Mouse (Mus musculus) urinary bladder, postnatal 4 days (tissue): ENCODE measurements around the gene Adamtsl5.
"Not testable (repeated sequence)": the region's sequence is repeated elsewhere in the genome, so short reads cannot be mapped to it uniquely, and the experiment has no call there.

Experiments used
- DNase-seq, 2 experiments: peaks; one replicate each; pipeline ENCODE4 v3.0.0; 2021 to 2022; ENCODE audit warnings: low spot score in 2 of 2

Adamtsl5 gene

DNA sequence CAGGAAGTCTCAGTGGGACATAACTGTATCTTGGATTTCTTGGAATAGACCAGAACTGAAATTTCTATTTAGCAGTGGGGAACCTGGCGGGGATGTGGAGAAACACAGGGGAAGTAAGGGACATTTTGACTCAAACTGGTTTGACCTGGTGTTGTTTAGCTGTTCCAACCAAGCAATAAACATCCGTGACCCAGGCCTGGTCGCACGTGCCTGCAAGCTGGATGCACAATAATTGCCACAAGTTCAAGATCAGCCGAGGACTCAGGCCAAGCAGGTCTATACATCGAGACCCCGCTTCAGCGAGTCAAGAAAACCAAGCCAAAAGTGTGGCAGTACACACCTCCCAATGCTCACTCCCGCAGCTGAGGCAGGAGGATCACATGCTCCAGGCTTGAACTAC lies 23.8 kb upstream of the Adamtsl5 start:
- no peak for DNase-seq

DNA sequence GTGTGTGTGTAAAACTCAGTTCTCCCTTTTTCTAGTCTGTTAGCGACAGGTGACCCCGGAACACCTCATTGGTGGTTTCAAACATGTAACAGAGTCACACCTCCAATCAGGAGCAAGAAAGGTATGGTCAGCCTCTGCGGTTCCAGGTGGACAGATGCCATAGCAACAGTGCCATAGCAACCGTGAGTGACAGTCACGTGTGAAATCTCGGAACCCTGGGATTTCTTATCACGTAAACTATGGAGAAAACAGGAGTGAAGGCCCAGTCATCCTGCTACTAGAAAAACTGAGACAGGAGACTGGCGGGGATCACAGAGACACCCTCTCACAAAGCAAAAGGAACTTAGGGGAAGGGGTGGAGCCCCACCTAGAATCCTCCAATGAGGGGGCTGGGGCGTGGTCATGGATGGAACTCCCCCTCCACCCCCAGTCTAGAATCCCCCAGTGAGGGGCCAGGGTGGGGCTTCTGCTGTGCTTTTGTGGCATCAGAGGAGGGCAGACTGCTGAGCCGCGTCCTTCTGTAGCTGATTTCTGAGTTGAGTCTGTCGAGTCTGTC lies 23.3 kb upstream of the Adamtsl5 start:
- no peak for DNase-seq

DNA sequence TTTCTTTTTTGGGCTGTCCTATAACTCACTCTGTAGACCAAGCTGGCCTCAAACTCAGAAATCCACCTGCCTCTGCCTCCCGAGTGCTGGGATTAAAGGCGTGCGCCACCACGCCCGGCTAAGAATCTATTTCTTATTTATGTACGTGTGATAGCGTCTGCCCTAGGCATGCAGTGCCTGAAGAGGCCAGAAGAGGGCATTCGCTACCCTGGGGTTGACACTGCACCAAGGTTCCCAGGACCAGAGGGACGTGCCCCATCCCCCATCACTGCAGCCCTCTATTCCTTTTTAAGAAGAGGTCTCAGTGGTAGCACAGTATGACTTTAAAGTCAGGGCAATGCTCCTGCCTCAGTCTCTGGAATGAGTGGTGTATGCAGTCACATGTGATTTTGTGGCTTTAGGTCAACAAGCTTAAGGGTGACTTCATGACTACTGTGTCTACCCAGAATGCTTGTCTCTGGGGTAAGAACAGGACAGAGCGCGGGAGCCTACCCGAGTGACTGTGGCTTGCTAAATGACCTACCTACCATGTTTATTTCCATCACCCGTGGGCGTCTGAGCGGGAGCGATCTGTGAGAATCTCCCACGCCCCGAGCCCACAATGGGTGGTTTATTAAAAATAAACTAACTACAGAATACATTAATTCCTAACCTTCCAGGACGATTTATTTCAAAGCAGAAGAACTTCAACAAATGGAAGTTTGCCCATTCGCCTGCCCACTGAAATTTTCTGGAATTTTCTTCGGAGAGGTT lies 22.0 kb upstream of the Adamtsl5 start:
- no peak for DNase-seq

DNA sequence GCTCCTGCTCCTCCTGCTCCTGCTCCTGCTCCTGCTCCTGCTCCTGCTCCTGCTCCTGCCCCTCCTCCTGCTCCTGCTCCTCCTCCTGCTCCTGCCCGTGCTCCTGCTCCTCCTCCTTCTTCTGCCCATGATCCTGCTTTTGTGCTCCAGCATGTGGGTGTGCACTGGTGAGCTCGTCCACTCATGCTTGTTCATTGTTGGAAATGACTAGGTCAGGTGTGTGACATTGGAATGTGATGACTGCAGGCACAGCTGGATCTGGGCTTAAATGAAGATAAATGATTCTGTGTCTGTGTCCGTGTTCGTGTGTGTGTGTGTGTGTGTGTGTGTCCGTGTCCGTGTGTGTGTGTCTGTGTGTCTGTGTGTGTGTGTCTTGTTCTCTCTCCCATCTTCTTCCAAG lies 20.2 kb upstream of the Adamtsl5 start:
- DNase-seq: no peak

- no peak for DNase-seq
Measured at GRCm38 (mm10) chr10:80367954-80368353, 19.7 kb upstream of the Adamtsl5 start.

DNA sequence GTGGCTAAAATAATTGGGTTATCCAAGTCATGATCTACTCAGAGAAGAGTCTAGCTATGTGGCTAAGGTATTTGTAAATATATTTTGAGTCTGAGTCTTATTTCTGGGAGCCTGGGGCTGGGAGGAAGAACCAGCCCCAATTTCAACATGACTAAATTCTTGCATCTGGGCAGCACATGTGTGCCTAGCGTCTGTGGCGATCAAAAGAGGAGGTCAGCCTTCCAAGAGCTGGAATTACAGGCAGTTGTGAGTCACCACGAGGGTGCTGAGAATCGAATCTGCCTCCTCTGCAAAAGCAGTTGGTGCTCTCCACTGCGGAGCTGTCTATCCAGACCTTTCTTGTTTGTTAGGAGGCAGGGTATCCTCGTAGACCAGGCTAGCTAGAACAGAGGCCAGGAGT lies 17.5 kb upstream of the Adamtsl5 start:
- no peak for DNase-seq

GRCm38 (mm10) chr10:80363734-80364133 lies 15.5 kb upstream of the Adamtsl5 start:
- no peak for DNase-seq

GRCm38 (mm10) chr10:80357994-80358639 lies 9.9 kb upstream of the Adamtsl5 start:
- no peak for DNase-seq

DNA sequence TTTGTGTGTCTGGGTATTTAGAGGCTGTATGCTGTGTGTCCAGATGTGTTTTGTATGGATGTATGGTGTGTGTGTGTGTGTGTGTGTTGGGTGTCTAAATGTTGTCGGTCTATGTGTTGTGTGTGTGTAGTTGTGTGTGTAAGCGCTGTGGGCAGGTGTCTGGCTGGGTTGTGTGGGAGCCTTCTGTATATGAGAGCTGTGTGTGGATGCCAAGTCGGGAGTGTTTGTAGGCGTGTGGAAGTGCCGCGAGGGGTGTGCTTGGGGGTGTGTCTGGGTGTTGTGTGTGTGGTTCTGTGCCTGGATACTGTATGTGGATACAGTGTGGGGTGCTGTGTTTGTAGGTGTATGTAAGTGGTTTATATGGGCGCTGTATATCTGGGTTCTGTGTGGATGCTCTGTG lies 9.1 kb upstream of the Adamtsl5 start:
- no peak for DNase-seq

- DNase-seq: no peak
Measured at GRCm38 (mm10) chr10:80356737-80357136, 8.5 kb upstream of the Adamtsl5 start.

DNA sequence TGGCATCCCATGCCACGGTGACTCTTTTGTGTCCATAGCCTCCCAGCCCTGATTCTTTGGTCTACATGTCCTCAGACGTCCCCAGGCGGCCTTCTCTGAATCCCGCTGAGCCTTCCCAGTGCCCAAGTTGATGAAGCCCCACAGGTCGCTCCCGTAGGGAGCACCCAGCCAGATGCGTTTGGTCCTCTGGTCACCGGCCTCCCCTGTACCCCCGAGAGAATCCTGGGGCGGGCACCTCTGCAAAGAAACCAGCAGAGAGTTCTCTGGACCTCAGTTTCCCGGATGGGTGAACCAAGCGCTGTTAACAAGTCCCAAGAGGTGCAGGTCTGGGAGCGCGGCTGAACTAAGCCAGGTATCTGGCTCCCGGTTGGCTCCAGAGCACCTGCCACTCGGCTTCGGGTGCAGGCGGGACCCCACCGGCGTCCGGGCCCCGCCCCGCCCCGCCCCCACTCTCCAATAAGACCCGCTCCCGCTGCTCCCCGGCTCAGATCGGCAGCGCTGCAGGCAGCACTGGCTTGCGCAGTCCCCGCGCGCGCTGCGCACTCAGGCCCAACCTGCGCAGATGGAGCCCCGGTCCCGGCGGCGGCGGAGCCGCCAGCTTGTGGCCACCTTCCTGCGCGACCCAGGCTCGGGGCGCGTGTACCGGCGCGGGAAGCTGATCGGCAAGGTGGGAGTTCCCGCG lies 7.9 kb upstream of the Adamtsl5 start, which contains the start of gene Plk5:
TSS of gene Plk5 (plus strand) at position 459 of the 682 bp plus-strand sequence.
- no peak for DNase-seq

GRCm38 (mm10) chr10:80355431-80355830 lies 7.2 kb upstream of the Adamtsl5 start:
- DNase-seq: no peak

DNA sequence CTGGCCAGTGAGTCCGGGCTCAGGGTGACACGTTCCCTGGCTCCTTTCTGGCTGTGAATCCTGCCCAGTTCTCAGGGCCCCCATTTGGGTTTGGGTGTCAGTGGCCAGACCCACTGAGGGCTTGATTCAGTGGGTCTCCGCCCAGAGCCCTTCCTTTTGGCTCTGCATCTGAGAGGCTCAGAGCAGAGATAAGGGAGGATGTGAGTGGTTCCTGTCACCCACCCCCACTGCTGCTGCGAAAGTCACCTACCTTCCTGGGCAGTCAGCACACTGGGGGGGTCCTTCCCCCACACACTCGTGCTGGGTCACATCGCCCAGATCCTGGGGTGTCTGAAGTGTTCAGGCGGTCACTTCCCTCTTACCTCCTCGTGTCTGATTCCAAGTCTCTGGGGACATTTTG lies 4.5 kb upstream of the Adamtsl5 start:
- no peak for DNase-seq

GRCm38 (mm10) chr10:80351896-80352295 lies 3.7 kb upstream of the Adamtsl5 start:
- DNase-seq: no peak

DNA sequence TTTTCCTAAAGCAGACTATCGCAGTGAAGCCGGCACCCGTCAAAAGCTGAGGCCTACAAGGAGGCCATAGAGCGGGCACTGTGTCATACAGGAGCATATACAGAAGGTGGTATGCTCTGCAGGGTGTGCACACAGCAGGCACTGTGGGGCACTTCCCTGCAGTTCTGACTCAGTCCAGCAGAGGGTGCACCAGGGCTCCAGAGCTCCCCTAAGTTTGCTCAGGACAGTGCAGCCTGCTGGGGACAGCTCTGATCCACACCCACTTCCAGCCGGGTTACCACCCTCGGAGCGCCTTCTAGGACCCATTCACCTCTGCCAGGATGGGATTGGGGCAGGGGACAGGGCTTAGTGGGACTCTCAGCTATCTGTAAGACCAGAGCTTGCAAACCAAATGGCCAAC lies 2.1 kb upstream of the Adamtsl5 start:
- DNase-seq: peak; percentile 77 to 90

GRCm38 (mm10) chr10:80348981-80349380 lies 769 bp upstream of the Adamtsl5 start:
- peak in 1 of 2 experiments; percentile 65 for DNase-seq

GRCm38 (mm10) chr10:80347514-80347967 lies 671 bp downstream of the Adamtsl5 start:
- no peak for DNase-seq

GRCm38 (mm10) chr10:80345929-80346328 lies 2.3 kb downstream of the Adamtsl5 start:
- DNase-seq: not testable (repeated sequence)

- DNase-seq: no peak
Measured at GRCm38 (mm10) chr10:80345122-80345521, 3.1 kb downstream of the Adamtsl5 start.

DNA sequence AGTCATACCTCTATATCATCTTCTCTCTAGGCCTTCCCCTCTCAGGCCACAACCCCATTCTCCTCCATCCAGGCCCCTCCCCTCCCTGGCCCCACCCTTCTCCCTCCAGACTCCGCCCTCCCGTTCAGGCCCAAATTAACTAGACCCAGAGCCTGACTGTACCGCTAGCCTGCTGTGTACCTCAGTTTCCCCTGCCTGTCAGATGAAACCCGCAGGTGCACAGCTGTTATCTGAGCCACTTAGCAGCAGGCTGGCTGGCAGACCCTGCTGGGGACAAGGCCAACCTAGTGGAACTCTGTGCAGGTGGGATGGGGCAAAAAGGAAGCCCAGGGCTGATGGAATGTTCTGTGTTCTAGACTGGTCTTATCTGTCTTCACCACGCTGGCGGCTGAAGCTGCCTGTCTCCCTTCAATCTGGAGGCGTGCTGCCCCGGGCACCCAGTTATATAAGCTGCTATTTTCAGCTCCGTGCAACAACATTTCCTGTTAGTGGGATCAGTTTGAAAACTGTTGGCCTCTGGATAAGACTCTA lies 4.0 kb downstream of the Adamtsl5 start:
- DNase-seq: no peak

DNA sequence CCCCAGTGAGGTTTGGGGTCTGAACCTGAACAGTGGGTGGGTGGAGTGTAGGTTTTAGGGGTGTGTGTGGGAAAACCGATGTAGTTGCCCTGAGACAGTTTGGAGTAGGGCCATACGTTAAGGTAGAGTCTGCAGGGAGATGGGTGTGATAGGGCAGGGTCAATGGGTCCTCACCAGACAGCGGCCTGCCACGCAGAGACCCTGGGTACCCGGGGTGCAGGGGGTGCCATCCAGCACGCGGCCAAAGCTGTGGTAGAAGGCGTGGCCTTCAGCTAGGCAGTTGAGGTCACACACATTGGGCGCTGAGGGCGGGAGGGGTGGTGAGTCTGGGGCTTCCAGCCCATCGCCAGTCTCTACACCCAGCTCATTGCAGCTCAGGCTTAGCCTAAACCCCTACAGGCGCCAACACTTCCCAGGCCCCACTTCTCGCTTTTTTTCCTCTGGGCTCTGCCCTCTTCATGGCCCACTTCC lies 4.8 kb downstream of the Adamtsl5 start:
- no peak for DNase-seq
